Mouse (Mus musculus) heart, adult 11 months (tissue): ENCODE measurements at regions not wholly inside any gene's neighbourhood (a gene's known extent, or its start where the extent isn't known, plus 50 kb on each side); places are given as distances from the start of the nearest gene placed in this dataset.
"Not testable (repeated sequence)": the region's sequence is repeated elsewhere in the genome, so short reads cannot be mapped to it uniquely, and the experiment has no call there.

Experiments used
- DNase-seq: peaks from one replicate; pipeline ENCODE4 v3.0.0; 2022

DNA sequence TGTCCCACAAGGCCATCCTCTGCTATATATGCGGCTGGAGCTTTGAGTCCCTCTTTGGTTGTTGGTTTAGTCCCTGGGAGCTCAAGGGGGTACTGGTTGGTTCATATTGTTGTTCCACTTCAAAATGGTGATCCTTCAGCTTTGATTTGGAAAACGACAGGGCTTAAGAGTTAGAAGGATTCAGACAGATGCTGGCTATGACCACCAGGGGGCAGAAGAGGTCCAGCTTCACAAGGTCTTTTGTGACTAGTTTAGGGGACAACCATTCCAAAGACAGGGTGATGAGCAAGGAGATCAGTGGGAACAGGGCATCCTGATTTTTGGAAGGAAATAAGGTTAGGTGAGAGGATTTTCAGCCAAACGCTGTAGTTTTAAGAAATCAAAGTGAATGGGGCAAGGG lies 399.9 kb upstream of the Igfbp7 start:
- DNase-seq = peak; percentile 85

DNA sequence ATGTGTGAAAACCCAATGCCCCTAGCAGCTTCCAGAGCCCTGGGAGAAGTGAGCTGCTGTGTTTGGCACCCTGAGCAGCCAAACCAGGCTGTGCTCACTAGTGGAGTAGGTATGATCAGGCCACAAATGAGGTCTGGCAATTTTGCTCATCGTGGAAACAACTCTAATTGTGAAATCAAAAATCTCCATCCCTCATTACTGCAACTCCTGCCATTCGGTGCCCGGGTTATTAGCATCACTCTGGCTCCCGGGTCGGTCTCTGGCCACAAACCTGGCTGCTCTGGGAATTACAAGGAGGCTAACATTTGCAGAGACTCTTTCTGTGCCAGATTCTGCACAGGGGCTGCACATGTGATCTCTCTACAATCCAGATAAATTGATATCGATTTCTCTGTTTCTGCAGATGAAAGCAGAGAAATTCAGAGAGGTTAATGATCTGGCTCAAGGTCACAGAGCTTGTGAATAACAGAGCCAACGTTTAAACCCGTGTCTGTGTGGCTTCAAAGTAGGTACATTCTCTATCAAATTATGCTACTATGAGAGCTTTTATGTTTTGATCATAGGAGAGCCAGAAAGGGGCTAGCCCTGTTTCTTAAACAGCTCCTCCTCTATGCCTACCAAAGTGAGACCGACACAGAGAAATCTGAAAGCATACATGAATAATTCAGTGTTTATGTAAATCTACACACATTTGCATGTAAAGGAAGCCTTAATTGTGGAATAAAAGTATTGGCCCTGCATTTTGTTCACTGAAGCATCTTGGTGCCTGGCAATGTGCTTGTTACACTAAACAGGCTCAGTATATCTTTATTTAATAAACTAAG lies 398.7 kb upstream of the Igfbp7 start:
- DNase-seq = peak; percentile 78

DNA sequence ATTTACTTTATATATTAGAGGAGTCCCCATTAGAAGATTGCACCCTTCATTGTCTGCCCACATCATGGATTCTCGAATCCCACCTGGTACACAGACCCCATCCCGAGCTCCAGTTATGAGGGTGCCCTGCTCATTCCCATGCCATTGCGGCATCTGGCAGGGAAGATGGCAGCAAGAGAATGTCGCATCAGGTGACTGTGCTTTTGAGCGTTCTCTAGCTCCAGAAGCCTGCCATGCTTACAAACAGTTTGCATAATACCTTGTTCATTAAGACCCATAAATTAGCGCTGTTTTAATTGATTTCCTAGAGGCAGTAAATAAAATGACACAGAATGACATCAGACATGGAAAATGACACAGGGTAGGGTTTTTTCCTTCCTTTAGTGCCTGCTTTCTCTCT lies 398.0 kb upstream of the Igfbp7 start:
- DNase-seq = peak; percentile 57

- peak; percentile 2 for DNase-seq
Observed at GRCm38 (mm10) chr5:77805303-77805702, 397.5 kb upstream of the Igfbp7 start.

- DNase-seq = peak; percentile 56
Observed at GRCm38 (mm10) chr5:77804113-77804512, 396.3 kb upstream of the Igfbp7 start.

DNA sequence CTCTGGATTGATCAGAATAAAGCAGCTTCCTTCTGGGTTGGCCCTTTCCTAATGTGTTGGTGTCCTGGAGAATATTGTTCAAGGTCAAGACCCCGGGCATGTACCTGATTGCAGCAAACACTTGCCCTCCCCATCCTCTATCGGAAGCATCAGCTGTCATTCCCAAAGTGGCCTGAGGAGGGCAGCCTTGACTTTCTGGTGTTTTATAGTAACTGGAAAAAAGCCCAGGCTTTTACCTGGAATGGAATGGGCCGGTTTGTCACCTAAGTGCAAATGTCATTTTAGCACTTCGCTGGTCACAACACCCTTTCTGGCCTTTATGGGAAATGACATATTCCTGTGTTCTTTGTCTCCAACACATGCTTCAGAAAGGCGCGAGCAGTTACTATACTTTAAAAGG lies 395.7 kb upstream of the Igfbp7 start:
- peak; percentile 76 for DNase-seq

DNA sequence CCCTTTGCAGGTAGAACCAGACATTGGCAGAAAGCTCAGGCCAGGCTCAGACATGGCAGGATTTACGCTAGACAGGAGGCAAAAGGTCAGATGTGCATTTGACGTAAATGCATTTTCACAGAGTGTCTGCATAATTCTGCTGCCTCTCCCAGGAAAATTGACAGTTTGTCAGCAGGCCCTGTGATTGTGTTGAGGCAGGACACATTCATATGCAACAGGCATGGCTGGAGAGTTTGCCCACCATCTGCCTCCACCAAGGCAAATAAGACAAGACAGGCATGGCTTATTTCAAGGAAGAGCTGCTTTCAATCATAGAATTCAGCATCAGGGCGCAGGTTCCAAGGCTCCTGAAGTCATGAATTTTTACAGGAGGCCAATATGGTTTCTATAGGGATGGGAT lies 389.1 kb upstream of the Igfbp7 start:
- peak; percentile 73 for DNase-seq

- DNase-seq = peak; percentile 62
Observed at GRCm38 (mm10) chr5:77795766-77796165, 387.9 kb upstream of the Igfbp7 start.

GRCm38 (mm10) chr5:77783953-77784352 lies 376.1 kb upstream of the Igfbp7 start:
- DNase-seq = peak; percentile 64

DNA sequence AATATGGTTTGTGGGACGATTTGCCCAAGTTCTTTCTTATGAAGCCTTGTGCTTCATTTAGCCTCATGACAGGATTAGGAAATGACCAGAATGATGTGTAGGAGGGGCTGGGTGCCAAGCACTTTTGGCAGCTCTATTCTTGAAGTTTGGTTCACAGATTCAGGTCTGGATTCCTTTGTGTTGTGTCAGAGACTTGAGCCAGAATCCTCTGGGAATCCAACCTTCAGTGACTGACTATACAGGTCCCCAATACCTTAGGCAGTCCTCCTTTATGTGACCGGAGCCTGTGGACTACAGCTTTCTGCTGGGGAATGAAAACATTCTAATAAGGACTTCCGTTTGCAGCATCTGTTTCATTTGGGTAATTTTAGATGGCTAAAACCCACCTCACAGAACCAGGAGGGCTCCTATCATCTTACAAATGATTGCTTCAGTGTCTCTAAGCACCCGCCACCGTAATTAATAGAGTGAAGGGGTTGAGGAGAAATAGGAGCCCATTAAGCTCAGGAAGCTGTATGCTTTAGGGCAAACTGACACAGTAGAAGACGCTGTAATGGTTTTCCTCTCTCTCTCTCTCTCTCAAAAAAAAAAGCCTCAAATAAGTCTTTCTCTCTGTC lies 354.7 kb upstream of the Igfbp7 start:
- no peak for DNase-seq

DNA sequence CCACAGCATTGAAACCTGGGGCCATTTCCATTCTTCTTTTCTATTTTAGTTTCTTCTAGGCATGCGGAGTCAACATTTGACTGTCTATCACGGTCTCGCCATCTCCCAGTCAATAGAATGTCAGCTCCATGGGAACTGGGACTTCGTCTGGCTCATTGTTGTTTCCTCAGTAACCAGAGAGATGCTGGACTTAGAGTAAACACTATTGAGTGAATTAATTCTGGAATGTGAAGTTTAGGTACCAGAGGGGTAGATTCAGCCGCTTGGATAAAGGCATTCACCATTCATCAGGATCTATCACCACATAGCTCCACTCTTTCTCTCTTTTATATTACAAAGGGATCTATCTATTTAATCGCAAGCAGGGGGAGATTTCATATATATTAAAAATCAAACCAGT lies 354.2 kb upstream of the Igfbp7 start:
- no peak for DNase-seq

DNA sequence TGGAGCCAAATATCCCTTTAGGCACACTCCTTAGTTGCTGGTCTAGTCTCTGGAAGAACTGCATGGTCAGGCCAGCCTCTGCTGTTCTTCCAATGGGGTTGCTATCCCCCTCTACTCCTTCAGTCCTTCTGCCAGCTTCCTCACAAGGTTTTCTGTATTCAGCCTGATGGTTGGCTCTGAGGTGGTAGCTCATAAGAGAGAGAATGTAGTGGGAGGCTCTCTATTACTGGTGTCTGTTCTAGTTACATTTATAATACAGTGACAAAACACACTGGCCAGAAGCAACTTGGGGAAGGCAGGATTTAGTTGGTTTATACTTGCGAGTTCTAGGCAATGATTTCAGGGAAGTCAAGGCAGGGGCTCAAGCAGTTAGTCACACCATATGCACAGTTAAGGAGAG lies 341.1 kb upstream of the Igfbp7 start:
- no peak for DNase-seq

DNA sequence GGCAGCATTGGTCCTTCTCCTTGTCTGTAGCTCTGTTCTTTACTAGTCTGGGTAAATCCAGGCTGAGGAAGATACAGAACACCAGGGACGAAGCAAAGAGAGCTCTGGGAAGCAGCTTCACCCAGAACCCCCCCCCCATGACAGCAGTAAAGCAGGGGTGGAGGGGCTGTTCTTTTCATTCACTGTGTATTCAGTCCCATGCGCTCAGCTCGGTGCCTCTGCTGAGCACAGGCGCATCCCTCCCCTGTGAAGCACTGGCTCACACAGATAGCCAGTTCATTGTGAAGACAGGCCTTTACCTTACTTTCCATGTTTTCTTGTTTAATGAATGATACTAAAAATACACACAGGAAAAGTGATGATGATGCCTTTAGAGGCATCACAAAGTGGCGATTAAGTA lies 338.8 kb upstream of the Igfbp7 start:
- DNase-seq = no peak

DNA sequence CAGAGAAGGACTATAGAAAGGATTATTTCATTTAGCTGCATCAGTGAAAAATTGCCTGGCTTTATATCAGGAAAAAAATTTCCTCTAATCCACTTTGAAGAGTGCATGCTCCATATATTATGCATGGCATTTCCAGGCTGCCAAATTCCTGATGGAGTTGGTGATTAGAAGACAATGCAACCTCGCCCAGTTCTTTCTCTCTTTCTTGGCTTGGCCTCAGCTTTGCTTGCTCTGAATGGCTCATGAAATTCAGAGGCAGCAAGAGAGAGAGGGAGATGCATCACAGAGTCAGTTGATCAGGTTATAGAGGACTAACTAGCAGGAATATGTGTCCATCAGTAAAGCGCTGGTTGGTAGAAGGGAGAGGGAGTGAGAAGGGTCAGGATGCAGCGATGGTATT lies 335.6 kb upstream of the Igfbp7 start:
- DNase-seq = no peak

- not testable (repeated sequence) for DNase-seq
Observed at GRCm38 (mm10) chr5:77730286-77730685, 322.4 kb upstream of the Igfbp7 start.

- peak; percentile 46 for DNase-seq
Observed at GRCm38 (mm10) chr5:77681592-77681991, 273.8 kb upstream of the Igfbp7 start.

DNA sequence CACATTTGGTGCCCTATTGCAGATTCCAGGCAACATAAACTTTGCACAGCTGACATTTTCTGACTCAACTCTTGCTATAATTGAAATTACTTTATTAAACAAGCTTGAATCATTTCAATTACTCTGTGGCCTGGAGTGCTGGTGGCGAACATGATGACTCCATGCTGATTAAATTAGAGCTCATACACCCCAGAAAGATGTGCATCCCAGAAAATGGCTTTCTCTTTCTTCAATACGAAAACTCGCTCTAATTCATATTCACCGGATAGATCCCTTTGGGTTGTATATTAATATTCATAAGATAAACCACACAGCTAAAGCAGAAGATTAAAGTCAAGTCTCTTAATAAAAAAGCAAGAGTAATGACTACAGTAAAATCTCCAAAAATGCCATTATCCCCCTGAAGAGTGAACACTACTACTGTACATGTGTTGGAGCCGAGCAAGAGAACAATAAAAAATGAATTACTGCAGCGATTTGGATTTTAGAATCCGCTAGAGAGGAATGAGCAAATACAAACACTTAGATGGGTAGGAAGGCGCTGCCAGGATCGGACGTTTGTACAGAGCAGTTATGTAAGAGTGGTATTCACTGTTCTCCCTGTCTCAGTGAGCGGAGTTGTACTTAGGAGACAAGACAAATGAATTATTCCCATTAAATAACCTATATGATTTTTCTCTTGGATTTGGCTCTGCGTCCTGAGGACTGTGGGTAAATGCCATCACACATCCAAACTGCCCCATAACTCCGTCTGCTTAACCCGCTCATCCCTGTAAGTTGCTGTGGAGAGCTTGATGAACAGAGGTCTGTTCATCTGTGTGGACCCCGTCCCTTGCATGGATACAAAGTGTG lies 264.5 kb upstream of the Igfbp7 start:
- DNase-seq = peak; percentile 59

- DNase-seq = no peak
Observed at GRCm38 (mm10) chr5:77663096-77663495, 255.3 kb upstream of the Igfbp7 start.

DNA sequence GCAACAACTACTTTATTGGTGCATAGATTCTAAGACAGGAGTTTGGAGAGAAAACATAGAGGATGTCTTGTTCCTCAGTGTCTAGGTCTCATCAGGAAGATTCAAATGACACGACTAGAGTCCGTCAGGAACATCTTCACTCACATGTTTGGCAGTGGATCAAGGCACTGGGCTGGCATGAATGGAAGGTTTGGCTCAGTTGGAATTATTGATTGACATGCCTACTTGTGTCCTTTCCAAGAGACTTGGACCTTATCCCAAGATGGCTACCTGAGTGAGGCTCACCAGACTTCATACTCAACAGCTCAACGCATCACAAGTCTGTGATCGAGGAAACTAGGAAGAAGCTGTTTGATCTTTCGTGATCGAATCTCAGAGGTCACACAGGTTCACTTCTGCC lies 251.2 kb upstream of the Igfbp7 start:
- DNase-seq = peak; percentile 43

GRCm38 (mm10) chr5:77644651-77645050 lies 236.8 kb upstream of the Igfbp7 start:
- DNase-seq = no peak

- no peak for DNase-seq
Observed at GRCm38 (mm10) chr5:77620402-77620801, 212.6 kb upstream of the Igfbp7 start.

DNA sequence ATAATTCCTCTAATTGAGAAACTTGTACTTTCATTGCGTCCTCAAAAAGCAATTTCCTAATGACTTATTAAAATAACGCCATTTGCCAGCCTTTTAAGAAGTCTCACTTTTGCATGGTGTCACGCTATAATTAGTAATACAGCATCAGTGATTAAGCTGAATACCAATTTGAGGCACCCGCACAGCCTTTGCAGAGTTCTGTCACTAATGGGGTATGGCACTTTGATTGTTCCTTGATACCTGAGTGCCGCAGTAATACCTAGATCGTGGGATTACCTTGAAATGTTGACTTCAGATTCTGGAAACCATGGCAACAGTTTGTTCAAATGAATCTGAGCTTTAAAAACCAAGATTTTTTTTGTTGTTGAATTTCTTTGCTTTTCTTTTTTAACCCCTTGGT lies 202.7 kb upstream of the Igfbp7 start:
- no peak for DNase-seq

- peak; percentile 12 for DNase-seq
Observed at GRCm38 (mm10) chr5:77594719-77595118, 186.9 kb upstream of the Igfbp7 start.

GRCm38 (mm10) chr5:77589252-77589651 lies 181.4 kb upstream of the Igfbp7 start:
- peak; percentile 74 for DNase-seq
